Mouse (Mus musculus): Measurements from ENCODE around the gene Gba2. TPM values are rescaled to one million over a fixed set of nuclear protein-coding genes. Genes with fewer than 3 reads are reported as not detected.
"Not testable (repeated sequence)": the region's sequence is repeated elsewhere in the genome, so short reads cannot be mapped to it uniquely, and the experiment has no call there.

Gba2 gene
- polyA plus RNA-seq, 1 experiment from 2014 or later, result 15.9 TPM

- TF ChIP-seq CTCF (IDR thresholded peaks at IDR 0.05; ENCODE audit: low read depth), result peak; percentile 37; the same call in 1 of the 2 replicates
- not testable (repeated sequence) for H3K9ac ChIP-seq (ENCODE audit: low read depth, low read length); H3K4me2 ChIP-seq (ENCODE audit: low read length); H3K9me3 ChIP-seq (replicated peaks; ENCODE audit: low read length); H3K27me3 ChIP-seq (ENCODE audit: insufficient read depth, low read length); ATAC-seq (replicated peaks; ENCODE audit: low FRiP score, low read depth); H3K27ac ChIP-seq; DNase-seq (ENCODE audit: low spot score); H3K4me1 ChIP-seq (replicated peaks; ENCODE audit: insufficient read depth, low read length); H3K4me3 ChIP-seq (replicated peaks; ENCODE audit: low read depth, low read length)
- H3K36me3 ChIP-seq (ENCODE audit: insufficient read depth, low read length), result peaks cover 91% of the 10 kb centered on the region
- 87% methylated on average over 6 of the region's 6 CpGs for WGBS
These were observed 26.8 kb downstream of the Gba2 start for GRCm38 (mm10) chr4:43551854-43552253.

DNA sequence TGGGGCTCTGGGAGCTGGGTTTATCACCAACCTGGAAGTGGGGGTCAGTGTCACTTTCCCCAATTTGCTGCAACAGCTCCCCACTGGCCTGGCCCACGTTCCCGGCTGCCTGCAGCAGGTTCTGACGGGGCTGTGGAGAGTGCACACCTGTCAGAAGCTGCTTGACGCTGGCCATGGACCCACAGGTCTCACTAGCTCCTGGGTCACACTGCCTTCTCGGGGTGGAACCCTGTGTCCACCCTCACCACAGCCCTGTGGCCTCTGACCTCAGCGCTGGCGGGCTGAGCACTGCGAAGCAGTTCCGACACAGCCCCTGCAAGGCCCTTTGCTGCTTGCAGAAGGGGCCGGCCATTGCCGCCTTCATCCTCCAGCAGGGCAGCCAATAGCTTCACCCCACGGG is 29.6 kb downstream of the Gba2 start:
- Histone ChIP-seq H3K4me2 (ENCODE audit: low read length) (no peak overlapping the region), H3K36me3 (ENCODE audit: insufficient read depth, low read length) (peaks cover 93% of the 10 kb centered on the region), H3K27me3 (ENCODE audit: insufficient read depth, low read length) (no peaks in the 10 kb centered on the region), H3K9me3 (replicated peaks; ENCODE audit: low read length) (no peaks in the 10 kb centered on the region), H3K9ac (ENCODE audit: low read depth, low read length) (no peak overlapping the region), H3K27ac (no peak overlapping the region), H3K4me3 (replicated peaks; ENCODE audit: low read depth, low read length) (no peak overlapping the region), H3K4me1 (replicated peaks; ENCODE audit: insufficient read depth, low read length) (no peaks in the 10 kb centered on the region)
- TF ChIP-seq CTCF (IDR thresholded peaks at IDR 0.05; ENCODE audit: low read depth), result no peak
- ATAC-seq (replicated peaks; ENCODE audit: low FRiP score, low read depth) (no peak), DNase-seq (ENCODE audit: low spot score) (no peak)
- 87% methylated on average over 12 of the region's 12 CpGs for WGBS

GRCm38 (mm10) chr4:43547160-43547559 is 31.5 kb downstream of the Gba2 start:
- no peak overlapping the region for H3K4me3 ChIP-seq (replicated peaks; ENCODE audit: low read depth, low read length)
- no peak for DNase-seq (ENCODE audit: low spot score)
- ATAC-seq (replicated peaks; ENCODE audit: low FRiP score, low read depth), result no peak
- H3K36me3 ChIP-seq (ENCODE audit: insufficient read depth, low read length), result peaks cover 93% of the 10 kb centered on the region
- no peak overlapping the region for H3K27ac ChIP-seq
- H3K4me2 ChIP-seq (ENCODE audit: low read length), result no peak overlapping the region
- no peaks in the 10 kb centered on the region for H3K27me3 ChIP-seq (ENCODE audit: insufficient read depth, low read length)
- WGBS, result 96% methylated on average over 8 of the region's 8 CpGs
- H3K9ac ChIP-seq (ENCODE audit: low read depth, low read length), result no peak overlapping the region
- no peaks in the 10 kb centered on the region for H3K4me1 ChIP-seq (replicated peaks; ENCODE audit: insufficient read depth, low read length)
- TF ChIP-seq CTCF (IDR thresholded peaks at IDR 0.05; ENCODE audit: low read depth), result no peak
- no peaks in the 10 kb centered on the region for H3K9me3 ChIP-seq (replicated peaks; ENCODE audit: low read length)

DNA sequence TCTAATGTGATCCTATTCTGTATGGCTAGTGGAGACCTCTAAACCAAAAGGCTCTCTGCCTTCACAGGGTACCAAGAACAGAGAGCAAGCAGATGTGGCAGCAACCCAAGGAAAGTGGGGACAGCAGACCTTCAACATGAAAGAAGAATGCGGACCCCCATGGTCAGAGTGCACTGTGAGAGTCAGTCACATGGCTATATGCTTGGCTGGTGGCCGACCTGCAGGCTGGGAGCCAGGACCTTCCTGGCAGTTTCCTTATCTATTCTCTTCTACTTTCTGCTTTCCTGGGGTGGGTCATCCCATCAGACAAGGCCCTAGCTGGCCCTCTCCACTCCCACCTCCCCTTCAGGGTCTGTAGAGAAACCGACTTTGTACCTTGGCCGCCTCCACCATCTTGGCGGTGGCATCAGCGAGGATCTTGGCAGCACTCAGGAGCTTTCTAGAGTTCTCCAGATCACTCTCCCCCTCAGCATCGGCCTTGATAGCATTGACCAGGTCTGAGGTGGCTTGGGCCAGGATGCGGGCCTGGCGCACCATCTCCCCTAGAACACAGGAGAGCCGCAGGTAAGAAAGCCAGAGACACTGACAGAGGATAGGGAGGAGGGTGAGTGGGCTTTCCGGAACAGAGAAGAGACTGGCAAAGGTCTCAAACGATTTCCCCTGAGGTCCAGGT is 32.2 kb downstream of the Gba2 start:
- 92% methylated on average over 12 of the region's 12 CpGs for WGBS
- no peak overlapping the region for H3K4me3 ChIP-seq (replicated peaks; ENCODE audit: low read depth, low read length)
- no peaks in the 10 kb centered on the region for H3K9me3 ChIP-seq (replicated peaks; ENCODE audit: low read length)
- TF ChIP-seq CTCF (IDR thresholded peaks at IDR 0.05; ENCODE audit: low read depth), result no peak
- no peak overlapping the region for H3K4me2 ChIP-seq (ENCODE audit: low read length)
- H3K27me3 ChIP-seq (ENCODE audit: insufficient read depth, low read length), result no peaks in the 10 kb centered on the region
- H3K36me3 ChIP-seq (ENCODE audit: insufficient read depth, low read length), result peaks cover 98% of the 10 kb centered on the region
- no peaks in the 10 kb centered on the region for H3K4me1 ChIP-seq (replicated peaks; ENCODE audit: insufficient read depth, low read length)
- no peak for DNase-seq (ENCODE audit: low spot score)
- ATAC-seq (replicated peaks; ENCODE audit: low FRiP score, low read depth), result no peak
- H3K9ac ChIP-seq (ENCODE audit: low read depth, low read length), result no peak overlapping the region
- H3K27ac ChIP-seq, result no peak overlapping the region

DNA sequence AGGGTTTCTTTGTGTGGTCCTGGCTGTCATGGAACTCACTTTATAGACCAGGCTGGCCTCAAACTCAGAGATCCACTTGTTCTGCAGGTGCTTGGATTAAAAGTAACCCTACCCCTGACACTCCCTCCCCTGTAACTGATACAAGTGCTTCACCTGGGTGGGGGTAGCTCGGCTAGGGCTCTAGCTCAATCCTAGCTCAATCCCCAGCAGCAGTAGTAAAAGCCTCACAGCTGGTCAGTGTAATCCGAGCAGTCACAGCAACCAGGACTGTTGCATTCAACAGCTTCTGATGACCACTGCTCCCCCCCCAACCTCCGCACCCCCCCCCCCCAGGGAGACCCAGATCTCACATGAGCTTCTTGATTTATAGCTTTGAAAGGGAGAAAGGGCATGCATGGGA is 36.6 kb downstream of the Gba2 start:
- no peak overlapping the region for H3K27ac ChIP-seq
- TF ChIP-seq CTCF (IDR thresholded peaks at IDR 0.05; ENCODE audit: low read depth), result no peak
- no peaks in the 10 kb centered on the region for H3K27me3 ChIP-seq (ENCODE audit: insufficient read depth, low read length)
- no peak overlapping the region for H3K4me3 ChIP-seq (replicated peaks; ENCODE audit: low read depth, low read length)
- 46% methylated on average over 3 of the region's 3 CpGs for WGBS
- ATAC-seq (replicated peaks; ENCODE audit: low FRiP score, low read depth), result no peak
- no peak overlapping the region for H3K9ac ChIP-seq (ENCODE audit: low read depth, low read length)
- H3K9me3 ChIP-seq (replicated peaks; ENCODE audit: low read length), result no peaks in the 10 kb centered on the region
- no peak overlapping the region for H3K4me2 ChIP-seq (ENCODE audit: low read length)
- no peaks in the 10 kb centered on the region for H3K4me1 ChIP-seq (replicated peaks; ENCODE audit: insufficient read depth, low read length)
- H3K36me3 ChIP-seq (ENCODE audit: insufficient read depth, low read length), result peaks cover 96% of the 10 kb centered on the region
- DNase-seq (ENCODE audit: low spot score), result peak; percentile 56

DNA sequence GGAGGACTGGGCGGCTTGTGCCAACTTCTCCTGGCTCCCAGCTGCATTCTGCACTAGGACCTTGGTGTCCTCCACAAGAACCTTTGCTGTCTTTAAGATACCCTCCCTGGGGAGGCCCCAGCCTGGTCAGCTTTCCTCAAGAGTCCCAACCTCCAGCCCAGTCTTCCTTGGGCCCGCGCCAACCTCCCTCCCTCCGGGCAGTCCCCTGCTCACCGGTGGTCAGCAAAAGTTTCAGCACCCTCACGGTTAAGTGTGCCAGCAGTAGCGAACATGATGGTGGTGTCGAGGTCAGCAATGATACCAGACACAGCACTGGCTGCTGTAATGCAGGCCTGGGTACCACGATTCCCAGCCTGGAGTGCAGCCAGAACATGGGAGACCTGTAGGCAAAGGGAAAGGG is 42.6 kb downstream of the Gba2 start:
- no peaks in the 10 kb centered on the region for H3K9me3 ChIP-seq (replicated peaks; ENCODE audit: low read length)
- H3K4me1 ChIP-seq (replicated peaks; ENCODE audit: insufficient read depth, low read length), result no peaks in the 10 kb centered on the region
- no peak overlapping the region for H3K4me3 ChIP-seq (replicated peaks; ENCODE audit: low read depth, low read length)
- ATAC-seq (replicated peaks; ENCODE audit: low FRiP score, low read depth) (no peak), DNase-seq (ENCODE audit: low spot score) (no peak)
- TF ChIP-seq CTCF (IDR thresholded peaks at IDR 0.05; ENCODE audit: low read depth), result no peak
- WGBS, result 90% methylated on average over 9 of the region's 9 CpGs
- no peaks in the 10 kb centered on the region for H3K27me3 ChIP-seq (ENCODE audit: insufficient read depth, low read length)
- H3K36me3 ChIP-seq (ENCODE audit: insufficient read depth, low read length), result peaks cover 94% of the 10 kb centered on the region
- no peak overlapping the region for H3K4me2 ChIP-seq (ENCODE audit: low read length)
- H3K9ac ChIP-seq (ENCODE audit: low read depth, low read length), result no peak overlapping the region
- H3K27ac ChIP-seq, result no peak overlapping the region

DNA sequence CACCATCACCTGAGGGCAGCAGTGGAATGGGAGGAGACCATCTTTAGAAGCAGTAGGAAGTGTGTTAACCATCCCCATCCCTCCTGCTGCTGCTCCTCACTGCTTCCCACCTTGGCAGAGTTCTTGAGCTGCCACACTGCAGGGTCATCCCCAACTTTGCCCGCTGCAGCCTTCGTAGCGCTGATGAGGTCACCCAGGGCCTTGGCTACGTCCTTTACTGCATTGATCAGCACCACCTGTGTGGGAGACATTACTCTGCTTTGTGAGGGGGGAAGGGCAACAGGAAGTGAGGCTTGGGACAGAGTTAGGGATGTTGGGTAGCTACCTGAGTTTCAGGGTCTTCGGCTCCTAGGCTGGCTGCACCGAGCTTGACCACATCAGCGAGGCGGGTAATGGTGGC is 43.0 kb downstream of the Gba2 start:
- no peaks in the 10 kb centered on the region for H3K9me3 ChIP-seq (replicated peaks; ENCODE audit: low read length)
- no peak overlapping the region for H3K4me3 ChIP-seq (replicated peaks; ENCODE audit: low read depth, low read length)
- no peak overlapping the region for H3K27ac ChIP-seq
- DNase-seq (ENCODE audit: low spot score) (no peak), ATAC-seq (replicated peaks; ENCODE audit: low FRiP score, low read depth) (no peak)
- no peaks in the 10 kb centered on the region for H3K4me1 ChIP-seq (replicated peaks; ENCODE audit: insufficient read depth, low read length)
- H3K9ac ChIP-seq (ENCODE audit: low read depth, low read length), result no peak overlapping the region
- H3K36me3 ChIP-seq (ENCODE audit: insufficient read depth, low read length), result peaks cover 96% of the 10 kb centered on the region
- TF ChIP-seq CTCF (IDR thresholded peaks at IDR 0.05; ENCODE audit: low read depth), result no peak
- WGBS, result 92% methylated on average over 8 of the region's 8 CpGs
- no peaks in the 10 kb centered on the region for H3K27me3 ChIP-seq (ENCODE audit: insufficient read depth, low read length)
- H3K4me2 ChIP-seq (ENCODE audit: low read length), result no peak overlapping the region
